Mouse (Mus musculus): ENCODE data around the gene Rnf214. TPM values are rescaled to one million over a fixed set of nuclear protein-coding genes. Genes with fewer than 3 reads are reported as not detected.

Rnf214 gene
- polyA plus RNA-seq, 1 experiment from 2014 or later, result 64.0 TPM

GRCm38 (mm10) chr9:45893681-45894080 is 13.0 kb downstream of the Rnf214 start:
- H3K27me3 ChIP-seq (ENCODE audit: control insufficient read depth, insufficient read depth, low read length), result no peaks in the 10 kb centered on the region
- no peaks in the 10 kb centered on the region for H3K9me3 ChIP-seq (ENCODE audit: control insufficient read depth, low read length)
- DNase-seq (ENCODE audit: low spot score) (no peak), ATAC-seq (ENCODE audit: insufficient number of reproducible peaks, low FRiP score, low TSS enrichment, low read depth) (no peak)
- peaks cover 17% of the 10 kb centered on the region; the same call in 1 of the 2 replicates for H3K36me3 ChIP-seq (ENCODE audit: control insufficient read depth, insufficient read depth, low read length)
- no peak overlapping the region for H3K4me2 ChIP-seq (ENCODE audit: low read depth, severe bottlenecking)
- no peak overlapping the region for H3K27ac ChIP-seq (replicated peaks; ENCODE audit: low read depth, low read length)
- H3K4me3 ChIP-seq (ENCODE audit: low read depth, low read length), result no peak overlapping the region
- no peaks in the 10 kb centered on the region for H3K4me1 ChIP-seq (ENCODE audit: control insufficient read depth, insufficient read depth, low read length)
- H3K9ac ChIP-seq (ENCODE audit: low read length), result no peak overlapping the region

DNA sequence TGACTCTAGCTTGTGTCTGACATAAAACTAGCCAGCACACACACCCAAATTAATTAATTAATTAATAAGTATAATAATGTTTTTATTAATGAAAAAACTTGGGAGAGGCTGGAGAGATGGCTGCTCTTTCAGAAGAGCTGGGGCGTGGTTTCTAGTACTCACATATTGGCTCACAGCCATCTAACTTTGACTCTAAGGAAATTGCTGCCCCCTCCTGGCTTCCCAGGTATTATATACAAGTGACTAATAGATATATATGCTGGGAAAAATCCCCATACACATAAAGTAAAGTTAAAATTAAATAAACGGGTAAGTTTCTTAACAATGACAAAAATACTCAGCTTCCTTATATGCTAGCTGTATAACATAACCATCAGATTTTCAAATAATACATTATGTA is 28.8 kb downstream of the Rnf214 start:
- ATAC-seq (ENCODE audit: insufficient number of reproducible peaks, low FRiP score, low TSS enrichment, low read depth) (no peak), DNase-seq (ENCODE audit: low spot score) (no peak)
- WGBS, result 86% methylated on average over 2 of the region's 2 CpGs
- Histone ChIP-seq H3K4me2 (ENCODE audit: low read depth, severe bottlenecking) (no peak overlapping the region), H3K27me3 (ENCODE audit: control insufficient read depth, insufficient read depth, low read length) (no peaks in the 10 kb centered on the region), H3K4me1 (ENCODE audit: control insufficient read depth, insufficient read depth, low read length) (no peaks in the 10 kb centered on the region), H3K9ac (ENCODE audit: low read length) (no peak overlapping the region), H3K9me3 (ENCODE audit: control insufficient read depth, low read length) (no peaks in the 10 kb centered on the region), H3K36me3 (ENCODE audit: control insufficient read depth, insufficient read depth, low read length) (no peaks in the 10 kb centered on the region; the same call in 1 of the 2 replicates), H3K27ac (replicated peaks; ENCODE audit: low read depth, low read length) (no peak overlapping the region), H3K4me3 (ENCODE audit: low read depth, low read length) (no peak overlapping the region)

GRCm38 (mm10) chr9:45870265-45870664 is 36.4 kb downstream of the Rnf214 start:
- no peak for DNase-seq (ENCODE audit: low spot score)
- no peaks in the 10 kb centered on the region for H3K4me1 ChIP-seq (ENCODE audit: control insufficient read depth, insufficient read depth, low read length)
- no peak overlapping the region for H3K9ac ChIP-seq (ENCODE audit: low read length)
- peaks cover 18% of the 10 kb centered on the region for H3K36me3 ChIP-seq (ENCODE audit: control insufficient read depth, insufficient read depth, low read length)
- WGBS, result 94% methylated on average over 3 of the region's 3 CpGs
- no peaks in the 10 kb centered on the region for H3K9me3 ChIP-seq (ENCODE audit: control insufficient read depth, low read length)
- H3K27ac ChIP-seq (replicated peaks; ENCODE audit: low read depth, low read length), result no peak overlapping the region
- no peak for ATAC-seq (ENCODE audit: insufficient number of reproducible peaks, low FRiP score, low TSS enrichment, low read depth)
- no peaks in the 10 kb centered on the region for H3K27me3 ChIP-seq (ENCODE audit: control insufficient read depth, insufficient read depth, low read length)
- H3K4me3 ChIP-seq (ENCODE audit: low read depth, low read length), result no peak overlapping the region
- H3K4me2 ChIP-seq (ENCODE audit: low read depth, severe bottlenecking), result no peak overlapping the region

DNA sequence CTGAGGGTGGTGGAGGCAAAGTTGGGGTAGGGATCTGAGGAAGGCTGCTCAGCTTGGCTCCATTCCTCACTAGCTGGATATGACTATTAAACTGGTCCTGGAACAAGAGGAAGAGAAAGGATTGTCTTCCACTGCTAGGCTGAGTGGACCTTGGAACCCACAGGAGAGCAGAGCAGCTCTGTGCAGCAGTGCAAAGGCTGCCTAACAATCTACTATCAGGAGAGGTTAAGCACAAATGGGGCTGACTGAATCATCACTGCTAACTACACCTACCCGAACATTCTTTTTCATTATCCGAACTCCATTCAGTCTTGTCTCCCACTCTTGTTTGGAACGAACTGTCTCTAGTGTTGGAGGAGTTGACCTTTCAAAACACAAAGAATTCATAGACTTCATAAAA is 37.5 kb downstream of the Rnf214 start:
- H3K27ac ChIP-seq (replicated peaks; ENCODE audit: low read depth, low read length), result no peak overlapping the region
- no peaks in the 10 kb centered on the region for H3K4me1 ChIP-seq (ENCODE audit: control insufficient read depth, insufficient read depth, low read length)
- 95% methylated on average over 3 of the region's 3 CpGs for WGBS
- no peaks in the 10 kb centered on the region for H3K27me3 ChIP-seq (ENCODE audit: control insufficient read depth, insufficient read depth, low read length)
- no peak overlapping the region for H3K9ac ChIP-seq (ENCODE audit: low read length)
- H3K9me3 ChIP-seq (ENCODE audit: control insufficient read depth, low read length), result no peaks in the 10 kb centered on the region
- H3K36me3 ChIP-seq (ENCODE audit: control insufficient read depth, insufficient read depth, low read length), result peaks cover 21% of the 10 kb centered on the region
- no peak overlapping the region for H3K4me3 ChIP-seq (ENCODE audit: low read depth, low read length)
- ATAC-seq (ENCODE audit: insufficient number of reproducible peaks, low FRiP score, low TSS enrichment, low read depth) (no peak), DNase-seq (ENCODE audit: low spot score) (no peak)
- no peak overlapping the region for H3K4me2 ChIP-seq (ENCODE audit: low read depth, severe bottlenecking)

- ATAC-seq (ENCODE audit: insufficient number of reproducible peaks, low FRiP score, low TSS enrichment, low read depth) (no peak), DNase-seq (ENCODE audit: low spot score) (no peak)
- Histone ChIP-seq H3K9me3 (ENCODE audit: control insufficient read depth, low read length) (no peaks in the 10 kb centered on the region), H3K36me3 (ENCODE audit: control insufficient read depth, insufficient read depth, low read length) (peaks cover 34% of the 10 kb centered on the region), H3K9ac (ENCODE audit: low read length) (no peak overlapping the region), H3K27me3 (ENCODE audit: control insufficient read depth, insufficient read depth, low read length) (no peaks in the 10 kb centered on the region), H3K4me2 (ENCODE audit: low read depth, severe bottlenecking) (no peak overlapping the region), H3K4me1 (ENCODE audit: control insufficient read depth, insufficient read depth, low read length) (no peaks in the 10 kb centered on the region), H3K27ac (replicated peaks; ENCODE audit: low read depth, low read length) (no peak overlapping the region), H3K4me3 (ENCODE audit: low read depth, low read length) (no peak overlapping the region)
- 73% methylated on average over 7 of the region's 7 CpGs for WGBS
These were observed 44.9 kb downstream of the Rnf214 start for GRCm38 (mm10) chr9:45861813-45862212.

- Histone ChIP-seq H3K36me3 (ENCODE audit: control insufficient read depth, insufficient read depth, low read length) (peaks cover 25% of the 10 kb centered on the region), H3K4me1 (ENCODE audit: control insufficient read depth, insufficient read depth, low read length) (no peaks in the 10 kb centered on the region), H3K4me2 (ENCODE audit: low read depth, severe bottlenecking) (no peak overlapping the region), H3K9me3 (ENCODE audit: control insufficient read depth, low read length) (no peaks in the 10 kb centered on the region), H3K27me3 (ENCODE audit: control insufficient read depth, insufficient read depth, low read length) (no peaks in the 10 kb centered on the region), H3K9ac (ENCODE audit: low read length) (no peak overlapping the region), H3K27ac (replicated peaks; ENCODE audit: low read depth, low read length) (no peak overlapping the region), H3K4me3 (ENCODE audit: low read depth, low read length) (no peak overlapping the region)
- DNase-seq (ENCODE audit: low spot score) (no peak), ATAC-seq (ENCODE audit: insufficient number of reproducible peaks, low FRiP score, low TSS enrichment, low read depth) (no peak)
- 93% methylated on average over 10 of the region's 10 CpGs for WGBS
These were observed 47.3 kb downstream of the Rnf214 start for GRCm38 (mm10) chr9:45859364-45859763.

GRCm38 (mm10) chr9:45854136-45854535 is 52.6 kb downstream of the Rnf214 start:
- Histone ChIP-seq H3K4me1 (ENCODE audit: control insufficient read depth, insufficient read depth, low read length) (no peaks in the 10 kb centered on the region), H3K9ac (ENCODE audit: low read length) (no peak overlapping the region), H3K27me3 (ENCODE audit: control insufficient read depth, insufficient read depth, low read length) (no peaks in the 10 kb centered on the region), H3K9me3 (ENCODE audit: control insufficient read depth, low read length) (no peaks in the 10 kb centered on the region), H3K36me3 (ENCODE audit: control insufficient read depth, insufficient read depth, low read length) (peaks cover 9% of the 10 kb centered on the region; the same call in 1 of the 2 replicates), H3K4me2 (ENCODE audit: low read depth, severe bottlenecking) (no peak overlapping the region), H3K27ac (replicated peaks; ENCODE audit: low read depth, low read length) (no peak overlapping the region), H3K4me3 (ENCODE audit: low read depth, low read length) (no peak overlapping the region)
- ATAC-seq (ENCODE audit: insufficient number of reproducible peaks, low FRiP score, low TSS enrichment, low read depth), result no peak
- WGBS, result 88% methylated on average over 1 of the region's 1 CpGs
- DNase-seq (ENCODE audit: low spot score), result no peak

DNA sequence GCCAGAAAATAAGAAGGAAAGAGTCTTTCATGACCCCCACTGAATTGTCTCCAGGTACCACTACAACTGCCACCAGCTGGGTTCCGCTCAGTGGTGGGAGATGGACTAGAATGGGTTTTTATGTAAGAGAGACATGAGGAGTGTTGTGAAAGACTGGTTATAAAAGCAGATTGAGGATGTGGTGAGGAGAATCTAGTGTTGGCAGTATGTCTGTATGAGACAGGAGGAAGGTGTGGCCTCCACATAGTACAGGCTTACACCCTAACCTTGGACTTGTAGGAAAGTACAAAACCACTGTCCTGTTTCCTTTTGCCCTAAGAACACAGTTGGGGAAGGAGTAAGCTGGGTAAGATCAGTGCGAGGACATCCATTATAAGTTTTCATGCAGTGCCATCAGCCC is 53.0 kb downstream of the Rnf214 start:
- Histone ChIP-seq H3K4me3 (ENCODE audit: low read depth, low read length) (no peak overlapping the region), H3K4me1 (ENCODE audit: control insufficient read depth, insufficient read depth, low read length) (no peaks in the 10 kb centered on the region), H3K27ac (replicated peaks; ENCODE audit: low read depth, low read length) (no peak overlapping the region), H3K27me3 (ENCODE audit: control insufficient read depth, insufficient read depth, low read length) (no peaks in the 10 kb centered on the region), H3K4me2 (ENCODE audit: low read depth, severe bottlenecking) (no peak overlapping the region), H3K36me3 (ENCODE audit: control insufficient read depth, insufficient read depth, low read length) (peaks cover 8% of the 10 kb centered on the region; the same call in 1 of the 2 replicates), H3K9ac (ENCODE audit: low read length) (no peak overlapping the region), H3K9me3 (ENCODE audit: control insufficient read depth, low read length) (no peaks in the 10 kb centered on the region)
- 93% methylated on average over 2 of the region's 2 CpGs for WGBS
- DNase-seq (ENCODE audit: low spot score) (no peak), ATAC-seq (ENCODE audit: insufficient number of reproducible peaks, low FRiP score, low TSS enrichment, low read depth) (no peak)

DNA sequence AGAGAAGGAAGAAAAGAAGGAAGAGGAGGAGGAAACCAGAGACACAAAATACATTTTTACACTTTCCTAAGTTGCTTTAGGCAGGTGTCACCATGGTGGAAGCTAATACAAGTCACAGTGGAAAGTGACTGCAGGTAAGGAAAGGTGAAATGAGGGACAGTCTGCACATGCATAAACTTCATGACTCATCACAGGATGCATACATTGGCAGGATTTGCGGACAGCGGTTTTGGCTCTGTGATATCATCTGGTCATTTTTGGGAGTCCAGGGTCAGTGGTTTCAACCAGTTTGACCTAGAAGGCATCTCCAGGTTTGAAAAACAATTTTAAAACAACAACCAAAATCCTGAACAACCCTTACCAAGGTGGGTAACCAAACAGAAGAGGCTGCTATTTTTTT is 54.9 kb downstream of the Rnf214 start:
- Histone ChIP-seq H3K4me2 (ENCODE audit: low read depth, severe bottlenecking) (no peak overlapping the region), H3K9me3 (ENCODE audit: control insufficient read depth, low read length) (no peaks in the 10 kb centered on the region), H3K27me3 (ENCODE audit: control insufficient read depth, insufficient read depth, low read length) (no peaks in the 10 kb centered on the region), H3K4me3 (ENCODE audit: low read depth, low read length) (no peak overlapping the region), H3K36me3 (ENCODE audit: control insufficient read depth, insufficient read depth, low read length) (no peaks in the 10 kb centered on the region), H3K27ac (replicated peaks; ENCODE audit: low read depth, low read length) (no peak overlapping the region), H3K4me1 (ENCODE audit: control insufficient read depth, insufficient read depth, low read length) (no peaks in the 10 kb centered on the region), H3K9ac (ENCODE audit: low read length) (no peak overlapping the region)
- ATAC-seq (ENCODE audit: insufficient number of reproducible peaks, low FRiP score, low TSS enrichment, low read depth), result no peak
- no peak for DNase-seq (ENCODE audit: low spot score)
- 91% methylated on average over 2 of the region's 2 CpGs for WGBS

Data from limb, embryonic 11.5 days (tissue).